7 mouse cellular contexts compared by ENCODE assay signal in genomic region chr4:129702454-129702853, GRCm38 (mm10). TPM values are rescaled to one million over a fixed set of nuclear protein-coding genes. Genes with fewer than 3 reads are reported as not detected.
DNase-seq lines count a peak whose midpoint lies in the region; ATAC-seq lines count a peak whose summit lies in the region.

No protein-coding gene starts in this region.

- peaks cover 68% of the 10 kb centered on the region for H3K36me3 ChIP-seq in embryonic facial prominence, embryonic 10.5 days (replicated peaks)
- peaks cover 20% of the 10 kb centered on the region; the same call in 1 of the 2 replicates for H3K36me3 ChIP-seq in intestine, embryonic 15.5 days
- H3K36me3 ChIP-seq in limb, embryonic 10.5 days: peaks cover 69% of the 10 kb centered on the region
- H3K36me3 ChIP-seq in neural tube, embryonic 11.5 days (ENCODE audit: control insufficient read depth, insufficient read depth, low read length): peaks cover 4% of the 10 kb centered on the region; the same call in 1 of the 2 replicates

- peak; percentile 64 for DNase-seq in R1 (ENCODE audit: low read depth, low spot score)
- peak; percentile 69 for DNase-seq in embryonic facial prominence, embryonic 10.5 days (ENCODE audit: low spot score)
- peak; percentile 28 to 30 for DNase-seq in gastrocnemius, postnatal 36 days
- DNase-seq in limb, embryonic 10.5 days (ENCODE audit: low spot score): no peak
- peak; percentile 82 for DNase-seq in neural tube, embryonic 11.5 days (ENCODE audit: low spot score)
- DNase-seq in spleen, postnatal 4 days (ENCODE audit: low spot score in 2 of 2): no peak

- peaks cover 23% of the 10 kb centered on the region for H3K4me1 ChIP-seq in embryonic facial prominence, embryonic 10.5 days
- H3K4me1 ChIP-seq in intestine, embryonic 15.5 days (replicated peaks): peaks cover 18% of the 10 kb centered on the region
- H3K4me1 ChIP-seq in limb, embryonic 10.5 days: peaks cover 4% of the 10 kb centered on the region; the same call in 1 of the 2 replicates
- H3K4me1 ChIP-seq in neural tube, embryonic 11.5 days (ENCODE audit: control insufficient read depth, insufficient read depth, low read length): peaks cover 4% of the 10 kb centered on the region; the same call in 1 of the 2 replicates

- ATAC-seq in intestine, embryonic 15.5 days: peak; percentile 84
- peak; percentile 88 for ATAC-seq in neural tube, embryonic 11.5 days (ENCODE audit: insufficient read depth, low FRiP score, low TSS enrichment)

- H3K27ac ChIP-seq in embryonic facial prominence, embryonic 10.5 days (replicated peaks): peak overlapping the region; percentile 76
- peak overlapping the region; percentile 74 for H3K27ac ChIP-seq in intestine, embryonic 15.5 days
- peak overlapping the region; percentile 58; the same call in 1 of the 2 replicates for H3K27ac ChIP-seq in limb, embryonic 10.5 days
- H3K27ac ChIP-seq in neural tube, embryonic 11.5 days (ENCODE audit: low read depth, low read length): peak overlapping the region; percentile 54

- intact Hi-C loops in gastrocnemius, postnatal 36 days (cut with DNase I): loop anchor here (2.0 to 5.0 kb wide), 3 partner anchors 80 to 385 kb away; partner anchors contain the start of gene Spocd1

- H3K4me2 ChIP-seq in intestine, embryonic 15.5 days (replicated peaks): 0 out of 2 replicates have a peak overlapping the region, but pooled peaks have one; percentile 6
- no peak overlapping the region for H3K4me2 ChIP-seq in neural tube, embryonic 11.5 days (ENCODE audit: low read depth)

- H3K27me3 ChIP-seq in embryonic facial prominence, embryonic 10.5 days (replicated peaks; ENCODE audit: low read depth, poor library complexity, severe bottlenecking): no peaks in the 10 kb centered on the region
- no peaks in the 10 kb centered on the region for H3K27me3 ChIP-seq in intestine, embryonic 15.5 days (replicated peaks)
- H3K27me3 ChIP-seq in limb, embryonic 10.5 days (ENCODE audit: low read depth, poor library complexity, severe bottlenecking): no peaks in the 10 kb centered on the region
- no peaks in the 10 kb centered on the region for H3K27me3 ChIP-seq in neural tube, embryonic 11.5 days (ENCODE audit: control insufficient read depth, insufficient read depth, low read length)

- H3K9me3 ChIP-seq in embryonic facial prominence, embryonic 10.5 days: no peaks in the 10 kb centered on the region
- no peaks in the 10 kb centered on the region for H3K9me3 ChIP-seq in intestine, embryonic 15.5 days
- no peaks in the 10 kb centered on the region for H3K9me3 ChIP-seq in limb, embryonic 10.5 days (replicated peaks)
- H3K9me3 ChIP-seq in neural tube, embryonic 11.5 days (ENCODE audit: control insufficient read depth, low read length): no peaks in the 10 kb centered on the region

- H3K9ac ChIP-seq in intestine, embryonic 15.5 days: no peak overlapping the region
- H3K9ac ChIP-seq in neural tube, embryonic 11.5 days (ENCODE audit: low read length): no peak overlapping the region

- H3K4me3 ChIP-seq in embryonic facial prominence, embryonic 10.5 days: no peak overlapping the region
- H3K4me3 ChIP-seq in intestine, embryonic 15.5 days (replicated peaks): no peak overlapping the region
- no peak overlapping the region for H3K4me3 ChIP-seq in limb, embryonic 10.5 days
- no peak overlapping the region for H3K4me3 ChIP-seq in neural tube, embryonic 11.5 days (ENCODE audit: low read depth, low read length)

- 52% methylated on average over 11 of the region's 11 CpGs for WGBS in embryonic facial prominence, embryonic 10.5 days
- WGBS in intestine, embryonic 15.5 days: 27% methylated on average over 11 of the region's 11 CpGs
- 62% methylated on average over 11 of the region's 11 CpGs for WGBS in limb, embryonic 10.5 days
- WGBS in neural tube, embryonic 11.5 days: 41% methylated on average over 11 of the region's 11 CpGs

RNA-seq across cellular contexts. Expression of gene Tmem39b, which starts 5.8 kb away (rescaled TPM):
- polyA plus RNA-seq in embryonic facial prominence, embryonic 10.5 days (2016; fragmentation: Nextera tagmentation; extraction: Ambion mirVana): 14.3 and 14.7 TPM in 2 replicates
- 1 to 10 TPM; 2.5 to 3.3 TPM for total RNA-seq in gastrocnemius, postnatal 36 days (2021)
- polyA plus RNA-seq in intestine, embryonic 15.5 days (2015; fragmentation: Nextera tagmentation; extraction: Ambion mirVana): 9.3 and 9.4 TPM in 2 replicates
- 16.0 TPM in 2 replicates for polyA plus RNA-seq in limb, embryonic 10.5 days (2016; fragmentation: Nextera tagmentation; extraction: Ambion mirVana)
- polyA plus RNA-seq in neural tube, embryonic 11.5 days (2014; fragmentation: Nextera tagmentation; extraction: Ambion mirVana): 32.4 and 34.1 TPM in 2 replicates

RNA-seq across cellular contexts. Expression of gene Kpna6, which starts 29.9 kb away (rescaled TPM):
- 14.0 and 15.1 TPM in 2 replicates for polyA plus RNA-seq in embryonic facial prominence, embryonic 10.5 days (2016; fragmentation: Nextera tagmentation; extraction: Ambion mirVana)
- total RNA-seq in gastrocnemius, postnatal 36 days (2021): 10 to 100 TPM; 64.5 to 67.4 TPM
- polyA plus RNA-seq in intestine, embryonic 15.5 days (2015; fragmentation: Nextera tagmentation; extraction: Ambion mirVana): 14.1 and 14.2 TPM in 2 replicates
- polyA plus RNA-seq in limb, embryonic 10.5 days (2016; fragmentation: Nextera tagmentation; extraction: Ambion mirVana): 14.8 TPM in 2 replicates
- polyA plus RNA-seq in neural tube, embryonic 11.5 days (2014; fragmentation: Nextera tagmentation; extraction: Ambion mirVana): 14.0 and 15.7 TPM in 2 replicates

RNA-seq across cellular contexts. Expression of gene Khdrbs1, which starts 39.6 kb away (rescaled TPM):
- polyA plus RNA-seq in embryonic facial prominence, embryonic 10.5 days (2016; fragmentation: Nextera tagmentation; extraction: Ambion mirVana): 156 and 166 TPM in 2 replicates
- total RNA-seq in gastrocnemius, postnatal 36 days (2021): 10 to 100 TPM; 20.2 to 26.5 TPM
- 83.6 and 95.9 TPM in 2 replicates for polyA plus RNA-seq in intestine, embryonic 15.5 days (2015; fragmentation: Nextera tagmentation; extraction: Ambion mirVana)
- 156 and 179 TPM in 2 replicates for polyA plus RNA-seq in limb, embryonic 10.5 days (2016; fragmentation: Nextera tagmentation; extraction: Ambion mirVana)
- 183 and 195 TPM in 2 replicates for polyA plus RNA-seq in neural tube, embryonic 11.5 days (2014; fragmentation: Nextera tagmentation; extraction: Ambion mirVana)

Comparison
In these comparisons a context has a peak if more than half of its experiments do, and no peak if none do; other contexts are left out.
1. DNase-seq: peak in R1 (single experiment), embryonic facial prominence, embryonic 10.5 days (single experiment), gastrocnemius, postnatal 36 days (2 of 2) and neural tube, embryonic 11.5 days (single experiment); none in limb, embryonic 10.5 days (single experiment) and spleen, postnatal 4 days (0 of 2).
2. Peak in every context shown above with its lines, with median percentiles within 50 percentile points of each other: H3K27ac ChIP-seq.